Mouse (Mus musculus) brain, embryonic 14.5 days (tissue): ENCODE measurements around the gene 1700021F07Rik.

Experiments
- CTCF ChIP-seq: fragments of 200-500 bp; IDR thresholded peaks from 2 replicates; pipeline ENCODE4 v1.5.1; 2012; ENCODE audit warnings: inconsistent platforms, mild to moderate bottlenecking, moderate library complexity, borderline replicate concordance; ENCODE audit not compliant: insufficient read depth, insufficient read length; ENCODE audit errors: extremely low read depth
- POLR2A ChIP-seq: fragments of 200-500 bp; IDR thresholded peaks from 2 replicates; pipeline ENCODE4 v1.6.1; 2012; ENCODE audit warnings: mild to moderate bottlenecking, inconsistent platforms, borderline replicate concordance; ENCODE audit not compliant: poor library complexity, insufficient read depth, insufficient read length, severe bottlenecking; ENCODE audit errors: extremely low read depth

GRCm38 (mm10) chr2:173532711-173533462 is 10.5 kb downstream of the 1700021F07Rik start:
- TF ChIP-seq POLR2A (no peak), CTCF (no peak)
